ENCODE assay signal across 8 mouse cellular contexts in the genomic region with DNA sequence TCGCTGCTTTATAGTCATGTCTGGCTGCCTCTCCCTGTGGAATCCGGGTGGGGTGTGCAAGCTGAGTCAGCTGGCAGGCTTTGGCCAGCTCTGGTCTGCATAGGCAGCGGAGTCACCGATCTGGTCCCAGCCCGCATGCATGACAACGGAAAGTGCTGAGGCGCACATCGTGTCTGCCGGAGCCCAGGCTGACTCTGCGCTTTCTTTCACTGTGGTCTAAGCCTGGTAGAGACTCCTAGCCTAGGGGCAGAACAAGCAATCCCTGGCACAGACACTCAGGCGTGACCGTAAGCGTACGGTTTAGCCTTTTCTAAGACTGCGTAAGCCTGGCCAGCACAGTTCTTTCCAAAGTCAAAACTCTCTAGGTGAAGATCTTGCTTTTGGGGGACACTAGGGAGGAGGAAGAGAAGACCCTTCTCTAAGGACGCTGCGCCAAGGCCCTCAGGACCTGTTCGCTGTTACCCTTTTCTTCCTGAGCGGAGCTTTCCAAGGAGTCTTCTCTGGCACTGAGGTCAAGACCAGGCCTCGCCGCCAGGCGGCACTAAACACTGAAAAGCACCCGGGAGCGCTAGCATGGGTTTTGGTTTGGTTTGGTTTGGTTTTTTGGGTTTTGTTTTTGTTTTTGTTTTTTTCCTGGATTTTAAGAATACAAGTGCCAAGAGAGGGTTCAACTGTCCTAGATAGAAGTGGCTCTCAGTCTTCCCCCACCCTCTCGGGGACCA. TPM values are rescaled to one million over a fixed set of nuclear protein-coding genes. Genes with fewer than 3 reads are reported as not detected.
DNase-seq lines count a peak whose midpoint lies in the region; ATAC-seq and TF ChIP-seq lines count a peak whose summit lies in the region.

Gene Cryba2 (minus strand): TSS at position 10 of the 722 bp plus-strand sequence.

- peaks cover 31 to 63% of the 10 kb centered on the region in 2 experiments for H3K4me1 ChIP-seq in CH12.LX (ENCODE audit: control insufficient read depth in 1 of 2, insufficient read depth in 2 of 2)
- H3K4me1 ChIP-seq in kidney, embryonic 15.5 days: peaks cover 10% of the 10 kb centered on the region
- peaks cover 35% of the 10 kb centered on the region for H3K4me1 ChIP-seq in midbrain, embryonic 10.5 days
- no peaks in the 10 kb centered on the region for H3K4me1 ChIP-seq in stomach, postnatal 0 days (replicated peaks; ENCODE audit: control insufficient read depth, insufficient read depth)

- H3K4me3 ChIP-seq in CH12.LX (replicated peaks in 1 of 3; ENCODE audit: low read depth in 2 of 3, low read length in 2 of 3, poor library complexity in 1 of 3): no peak within 1 kb of the TSS
- peak within 1 kb of the TSS; percentile 13; the same call in 1 of the 2 replicates for H3K4me3 ChIP-seq in kidney, embryonic 15.5 days (replicated peaks)
- peak within 1 kb of the TSS; percentile 41 for H3K4me3 ChIP-seq in midbrain, embryonic 10.5 days
- H3K4me3 ChIP-seq in stomach, postnatal 0 days (ENCODE audit: low read depth, low read length): no peak within 1 kb of the TSS; the same call in 1 of the 2 replicates

- no peak within 1 kb of the TSS for H3K9ac ChIP-seq in CH12.LX (ENCODE audit: insufficient read depth, low read depth)
- no peak within 1 kb of the TSS for H3K9ac ChIP-seq in kidney, embryonic 15.5 days
- no peak within 1 kb of the TSS for H3K9ac ChIP-seq in stomach, postnatal 0 days (ENCODE audit: low read length)

- peaks cover 23% of the 10 kb centered on the region for H3K27me3 ChIP-seq in CH12.LX (replicated peaks)
- peaks cover 97% of the 10 kb centered on the region for H3K27me3 ChIP-seq in kidney, embryonic 15.5 days
- H3K27me3 ChIP-seq in midbrain, embryonic 10.5 days (ENCODE audit: low read depth, poor library complexity, severe bottlenecking): peaks cover 100% of the 10 kb centered on the region
- H3K27me3 ChIP-seq in stomach, postnatal 0 days (ENCODE audit: control insufficient read depth, insufficient read depth, low read length): peaks cover 13% of the 10 kb centered on the region; the same call in 1 of the 2 replicates

- peak; percentile 46 for TF ChIP-seq RAD21 in CH12.LX (IDR thresholded peaks at IDR 0.05; ENCODE audit: low read depth, low read length)

- no peaks in the 10 kb centered on the region for H3K36me3 ChIP-seq in CH12.LX (replicated peaks in 1 of 2; ENCODE audit: control insufficient read depth in 1 of 2, insufficient read depth in 1 of 2, low read length in 1 of 2)
- no peaks in the 10 kb centered on the region for H3K36me3 ChIP-seq in kidney, embryonic 15.5 days
- no peaks in the 10 kb centered on the region for H3K36me3 ChIP-seq in midbrain, embryonic 10.5 days
- H3K36me3 ChIP-seq in stomach, postnatal 0 days (ENCODE audit: control insufficient read depth, insufficient read depth, low read length): no peaks in the 10 kb centered on the region

- in situ Hi-C loops in CH12.LX (cut with MboI; ENCODE audit: low pct_ligation_motif_present, low pct_unique_long_range_greater_than_20kb, low sequenced_read_pairs): no loop called here

- dilution Hi-C loops in CH12.LX (cut with MboI; ENCODE audit: extremely low pct_ligation_motif_present, extremely low pct_unique_long_range_greater_than_20kb, low sequenced_read_pairs): no loop called here

- no peak within 1 kb of the TSS for H3K27ac ChIP-seq in CH12.LX (ENCODE audit: insufficient read depth, low read depth)
- no peak within 1 kb of the TSS for H3K27ac ChIP-seq in kidney, embryonic 15.5 days
- no peak within 1 kb of the TSS for H3K27ac ChIP-seq in midbrain, embryonic 10.5 days (replicated peaks)
- H3K27ac ChIP-seq in stomach, postnatal 0 days (replicated peaks): no peak within 1 kb of the TSS

- no peak for TF ChIP-seq EP300 in CH12.LX (IDR thresholded peaks at IDR 0.05; ENCODE audit: low read length)
- no peak for TF ChIP-seq EP300 in stomach, postnatal 0 days (optimal IDR thresholded peaks at IDR 0.05)

- intact Hi-C loops in gastrocnemius, postnatal 36 days (cut with DNase I): no loop called here

- 3% methylated on average over 25 of the region's 25 CpGs for WGBS in kidney, embryonic 15.5 days
- WGBS in midbrain, embryonic 10.5 days: 2% methylated on average over 25 of the region's 25 CpGs
- 4% methylated on average over 25 of the region's 25 CpGs for WGBS in stomach, postnatal 0 days

- peak; percentile 51 to 82 for TF ChIP-seq CTCF in CH12.LX (conservative IDR thresholded peaks at IDR 0.05 in 1 of 2, IDR thresholded peaks at IDR 0.05 in 1 of 2; ENCODE audit: low read depth in 2 of 2, low read length in 2 of 2)
- peak; percentile 82 for TF ChIP-seq CTCF in stomach, postnatal 0 days (IDR thresholded peaks at IDR 0.05; ENCODE audit: low read depth)

- TF ChIP-seq POLR2A in CH12.LX (IDR thresholded peaks at IDR 0.05; ENCODE audit: low read depth, low read length): no peak

- no peaks in the 10 kb centered on the region for H3K79me2 ChIP-seq in CH12.LX (replicated peaks; ENCODE audit: control insufficient read depth, extremely low read depth, insufficient read depth, poor library complexity, severe bottlenecking)

- DNase-seq in gastrocnemius, adult 18-20 months (ENCODE audit: low spot score): peak; percentile 18
- DNase-seq in gastrocnemius, postnatal 36 days: no peak
- DNase-seq in CH12.LX (ENCODE audit: extremely low read depth): no peak
- peak; percentile 64 for DNase-seq in cerebellum, adult 9-10 months
- DNase-seq in forelimb bud, embryonic 11.5 days (ENCODE audit: low read depth, low spot score): peak; percentile 64
- DNase-seq in midbrain, embryonic 10.5 days (ENCODE audit: low spot score): peak; percentile 78
- DNase-seq in stomach, postnatal 0 days (ENCODE audit: low spot score): peak; percentile 76

- peak within 1 kb of the TSS; percentile 27; the same call in 1 of the 2 replicates for H3K4me2 ChIP-seq in CH12.LX (ENCODE audit: insufficient read depth, low read depth, poor library complexity, severe bottlenecking)
- H3K4me2 ChIP-seq in kidney, embryonic 15.5 days: peak within 1 kb of the TSS; percentile 22
- H3K4me2 ChIP-seq in stomach, postnatal 0 days (replicated peaks; ENCODE audit: low read depth): peak within 1 kb of the TSS; percentile 14; the same call in 1 of the 2 replicates

- no peaks in the 10 kb centered on the region for H3K9me3 ChIP-seq in CH12.LX (replicated peaks; ENCODE audit: low read length)
- H3K9me3 ChIP-seq in kidney, embryonic 15.5 days (replicated peaks): no peaks in the 10 kb centered on the region
- H3K9me3 ChIP-seq in midbrain, embryonic 10.5 days (replicated peaks): no peaks in the 10 kb centered on the region
- no peaks in the 10 kb centered on the region for H3K9me3 ChIP-seq in stomach, postnatal 0 days (ENCODE audit: control insufficient read depth, low read length)

- ATAC-seq in kidney, embryonic 15.5 days (replicated peaks; ENCODE audit: low FRiP score): no peak
- peak; percentile 48; the same call in 1 of the 2 replicates for ATAC-seq in stomach, postnatal 0 days (ENCODE audit: low FRiP score, low TSS enrichment)

TF ChIP-seq in CH12.LX, 34 proteins besides CTCF, POLR2A, EP300 and RAD21:
- peak; percentile 74 for TF ChIP-seq SMC3 (IDR thresholded peaks at IDR 0.05; ENCODE audit: low read depth, low read length)
- TF ChIP-seq MAZ (IDR thresholded peaks at IDR 0.05; ENCODE audit: low read depth, low read length): no peak
- 0 out of 2 replicates have a peak, but pooled peaks have one; percentile 16 for TF ChIP-seq IRF4 (IDR thresholded peaks at IDR 0.05; ENCODE audit: low read depth, low read length)
- no peak for TF ChIP-seq ZC3H11A (IDR thresholded peaks at IDR 0.05; ENCODE audit: low read depth, low read length)

RNA-seq across cellular contexts. Expression of gene Cryba2, which starts in this region (rescaled TPM):
- not detected for total RNA-seq in gastrocnemius, adult 18-20 months (2021)
- total RNA-seq in gastrocnemius, postnatal 36 days (2021): not detected
- total RNA-seq in CH12.LX (2012; rRNA removed) (0.55 TPM in 1 of 2 replicates, not detected in the other), CH12.LX (2014; rRNA removed) (not detected in 2 replicates)
- polyA plus RNA-seq in CH12.LX (2012; ENCODE audit: insufficient read length, low read depth): 0.30 and 0.78 TPM in 2 replicates
- polyA plus RNA-seq in kidney, embryonic 15.5 days (2015; fragmentation: Nextera tagmentation; extraction: Ambion mirVana): not detected in 2 replicates
- 0.26 TPM in 1 of 2 replicates, not detected in the other for polyA plus RNA-seq in midbrain, embryonic 10.5 days (2016; fragmentation: Nextera tagmentation; extraction: Ambion mirVana)
- polyA plus RNA-seq in stomach, postnatal 0 days (2015; fragmentation: Nextera tagmentation; extraction: Ambion mirVana): 0.50 and 0.93 TPM in 2 replicates

Comparison
In these comparisons a context has a peak if more than half of its experiments do, and no peak if none do; other contexts are left out.
1. Peak in DNase-seq in gastrocnemius, adult 18-20 months; RNA of the gene not detected or under 1 TPM.
2. Peak in DNase-seq and H3K4me3 ChIP-seq in midbrain, embryonic 10.5 days; RNA of the gene not detected or under 1 TPM.
3. Peak in DNase-seq, ATAC-seq and H3K4me2 ChIP-seq in stomach, postnatal 0 days; RNA of the gene not detected or under 1 TPM.
4. DNase-seq: peak in cerebellum, adult 9-10 months (single experiment) and forelimb bud, embryonic 11.5 days (single experiment); none in gastrocnemius, postnatal 36 days (0 of 2) and CH12.LX (single experiment).
5. Peak in every context shown above with its lines, with median percentiles within 50 percentile points of each other: H3K4me2 ChIP-seq.